Mouse (Mus musculus): ENCODE data around the gene Cyp2e1.

The Cyp2e1 gene

GRCm38 (mm10) chr7:140805704-140806103 is 42.2 kb downstream of the Cyp2e1 start:
- ATAC-seq (ENCODE audit: low TSS enrichment) = peak; percentile 92

DNA sequence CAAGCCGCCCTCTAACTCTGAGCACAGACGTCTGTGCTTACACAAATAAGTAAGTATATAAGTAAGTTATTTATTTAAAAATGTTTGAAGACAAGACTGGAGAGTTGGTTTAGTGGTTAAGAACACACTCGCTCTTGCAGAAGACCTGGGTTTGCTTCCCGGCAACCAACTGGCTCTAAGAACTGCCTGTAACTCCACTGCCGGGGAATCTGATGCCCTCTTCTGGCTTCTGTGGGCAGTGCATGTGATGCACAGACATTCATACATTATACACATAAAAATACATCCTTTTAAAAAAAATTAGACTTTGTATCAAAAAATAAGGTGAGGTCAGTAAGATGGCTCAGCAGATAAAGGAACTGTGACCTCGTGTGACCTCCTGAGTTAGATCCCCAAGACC is 47.0 kb downstream of the Cyp2e1 start:
- ATAC-seq (ENCODE audit: low TSS enrichment) = no peak

GRCm38 (mm10) chr7:140811714-140812113 is 48.2 kb downstream of the Cyp2e1 start:
- ATAC-seq (ENCODE audit: low TSS enrichment) = no peak

GRCm38 (mm10) chr7:140812850-140813249 is 49.3 kb downstream of the Cyp2e1 start:
- no peak for ATAC-seq (ENCODE audit: low TSS enrichment)

DNA sequence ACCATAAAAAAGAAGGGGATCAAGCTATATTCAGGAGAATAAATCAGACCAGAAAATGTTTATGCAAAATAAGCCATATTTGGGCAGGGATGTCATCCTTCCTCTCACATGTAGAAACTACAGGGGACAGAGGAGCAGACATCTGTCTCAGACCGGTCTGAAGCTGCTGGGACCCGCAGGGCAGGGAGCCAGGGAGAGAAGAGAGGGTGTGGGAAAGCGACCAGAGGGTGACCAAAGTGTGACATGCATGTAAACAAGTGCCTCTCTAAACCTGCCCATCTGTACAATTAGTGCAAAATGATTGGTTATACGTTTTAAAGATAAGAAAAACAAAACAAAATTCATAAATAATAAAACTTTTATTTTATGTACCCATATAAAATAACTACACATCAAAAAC is 56.6 kb downstream of the Cyp2e1 start:
- ATAC-seq (ENCODE audit: low TSS enrichment) = no peak

GRCm38 (mm10) chr7:140821305-140821652 is 57.7 kb downstream of the Cyp2e1 start:
- ATAC-seq (ENCODE audit: low TSS enrichment) = peak; percentile 27; the same call in 1 of the 2 replicates

- ATAC-seq (ENCODE audit: low TSS enrichment) = peak; percentile 83
These were observed 58.3 kb downstream of the Cyp2e1 start, which contains the start of gene Zfp941 for GRCm38 (mm10) chr7:140821653-140822329. TSS of gene Zfp941 (minus strand) at chr7:140822178.

GRCm38 (mm10) chr7:140822731-140823130 is 59.2 kb downstream of the Cyp2e1 start:
- ATAC-seq (ENCODE audit: low TSS enrichment) = no peak

Measured in frontal cortex, adult (tissue).